Mouse (Mus musculus) midbrain, embryonic 12.5 days (tissue): ENCODE measurements at regions not wholly inside any gene's neighbourhood (a gene's known extent, or its start where the extent isn't known, plus 50 kb on each side); places are given as distances from the start of the nearest gene placed in this dataset.

Experiments
- ATAC-seq: fragments of 200-750 bp; cut with Nextera tagmentation; 2 replicates; pipeline ENCODE4 v1.8.0; 2017; ENCODE audit warnings: low read depth, moderate TSS enrichment, moderate library complexity; ENCODE audit not compliant: low FRiP score
- H3K27ac ChIP-seq: fragments of 300-500 bp; sonication (generic); replicated peaks from 2 replicates; pipeline ENCODE4 v1.5.1; 2016; ENCODE audit warnings: mild to moderate bottlenecking
- H3K27me3 ChIP-seq: fragments of 300-500 bp; sonication (generic); 2 replicates; pipeline ENCODE4 v1.6.1; 2016; ENCODE audit warnings: mild to moderate bottlenecking
- H3K36me3 ChIP-seq: fragments of 300-500 bp; sonication (generic); 2 replicates; pipeline ENCODE4 v1.6.1; 2016
- H3K4me1 ChIP-seq: fragments of 300-500 bp; sonication (generic); 2 replicates; pipeline ENCODE4 v1.6.1; 2016
- H3K4me2 ChIP-seq: fragments of 300-500 bp; sonication (generic); replicated peaks from 2 replicates; pipeline ENCODE4 v1.6.1; 2016; ENCODE audit warnings: mild to moderate bottlenecking, moderate library complexity
- H3K4me3 ChIP-seq: fragments of 300-500 bp; sonication (generic); 2 replicates; pipeline ENCODE4 v1.5.1; 2016; ENCODE audit warnings: mild to moderate bottlenecking
- H3K9ac ChIP-seq: fragments of 300-500 bp; sonication (generic); replicated peaks from 2 replicates; pipeline ENCODE4 v1.6.1; 2016; ENCODE audit warnings: mild to moderate bottlenecking, moderate library complexity
- H3K9me3 ChIP-seq: fragments of 300-500 bp; sonication (generic); 2 replicates; pipeline ENCODE4 v1.6.1; 2016; ENCODE audit warnings: mild to moderate bottlenecking
- WGBS: fragments of 180-500 bp; shearing (Covaris S2); methylation state at CpG from one replicate; pipeline ENCODE4 v1.1.7; 2016; 5-methylcytosine and 5-hydroxymethylcytosine counted together

GRCm38 (mm10) chr16:76447033-76447432 is 73.4 kb upstream of the Nrip1 start:
- H3K27me3 ChIP-seq, result 0 out of 2 replicates have a peak, but pooled peaks cover 7% of the 10 kb centered on the region
- H3K4me3 ChIP-seq, result no peak overlapping the region
- no peak for ATAC-seq
- no peaks in the 10 kb centered on the region for H3K4me1 ChIP-seq
- 62% methylated on average over 3 of the region's 3 CpGs for WGBS
- peaks cover 3% of the 10 kb centered on the region; the same call in 1 of the 2 replicates for H3K9me3 ChIP-seq
- no peak overlapping the region for H3K27ac ChIP-seq
- no peaks in the 10 kb centered on the region for H3K36me3 ChIP-seq
- H3K4me2 ChIP-seq, result no peak overlapping the region
- H3K9ac ChIP-seq, result no peak overlapping the region

DNA sequence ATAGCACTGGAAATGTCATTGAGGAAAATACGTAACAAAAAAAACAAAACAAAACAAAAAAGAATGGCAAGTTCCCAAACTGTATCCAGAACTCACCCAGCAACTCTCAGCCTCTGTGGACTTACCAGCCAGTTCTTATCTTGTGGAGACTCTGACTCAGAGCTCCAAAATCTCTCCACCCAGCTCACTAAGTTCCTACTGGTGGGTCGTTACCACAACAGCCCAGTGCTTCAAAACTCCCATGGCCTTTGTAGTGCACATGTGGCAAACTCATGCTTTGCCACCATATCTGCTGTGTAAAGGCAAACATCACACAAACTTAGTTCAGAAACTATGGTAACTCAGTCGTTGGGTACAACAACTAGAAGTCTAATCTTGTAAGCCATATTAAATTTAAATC is 71.0 kb upstream of the Nrip1 start:
- Histone ChIP-seq H3K27me3 (no peaks in the 10 kb centered on the region), H3K4me1 (no peaks in the 10 kb centered on the region), H3K9ac (no peak overlapping the region), H3K36me3 (no peaks in the 10 kb centered on the region), H3K4me3 (no peak overlapping the region), H3K27ac (no peak overlapping the region), H3K9me3 (no peaks in the 10 kb centered on the region), H3K4me2 (no peak overlapping the region)
- WGBS, result 82% methylated on average over 3 of the region's 3 CpGs
- ATAC-seq, result no peak

- Histone ChIP-seq H3K27ac (no peak overlapping the region), H3K4me3 (no peak overlapping the region), H3K4me1 (no peaks in the 10 kb centered on the region), H3K9me3 (no peaks in the 10 kb centered on the region), H3K9ac (no peak overlapping the region), H3K27me3 (no peaks in the 10 kb centered on the region), H3K36me3 (no peaks in the 10 kb centered on the region), H3K4me2 (no peak overlapping the region)
- WGBS, result 88% methylated on average over 2 of the region's 2 CpGs
- ATAC-seq, result no peak
Measured at GRCm38 (mm10) chr16:76442635-76443034, 69.0 kb upstream of the Nrip1 start.

DNA sequence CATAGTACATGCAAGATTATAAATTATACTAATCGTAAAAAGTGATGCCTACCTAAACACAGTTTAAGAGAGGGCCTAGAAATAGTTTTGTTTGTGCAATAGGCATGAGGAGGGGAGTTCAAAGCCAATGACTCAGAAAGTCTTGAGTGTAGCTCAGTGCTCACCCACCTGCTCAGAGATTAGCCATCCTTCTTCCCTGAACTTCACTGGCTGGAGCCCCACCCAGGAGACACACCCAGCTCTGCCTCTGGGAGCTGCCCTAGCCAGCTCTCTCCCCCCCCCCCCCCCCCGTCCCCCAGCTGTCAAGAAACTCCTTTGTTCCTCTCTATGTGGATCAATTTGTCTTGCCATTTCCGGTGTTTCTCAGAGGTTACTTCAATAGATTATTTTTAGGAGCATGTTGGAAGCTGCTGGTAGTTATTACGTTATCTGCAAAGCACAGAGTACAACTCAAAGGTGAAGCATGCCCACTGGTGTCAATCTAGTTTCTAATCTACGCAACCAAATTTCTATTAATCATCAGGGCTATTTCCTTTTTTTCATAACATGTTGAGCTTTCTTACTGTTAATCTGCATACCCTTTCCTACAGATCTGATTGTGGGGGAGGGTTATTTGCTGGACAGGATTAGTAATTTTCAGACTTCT is 68.3 kb upstream of the Nrip1 start:
- Histone ChIP-seq H3K36me3 (no peaks in the 10 kb centered on the region), H3K4me2 (no peak overlapping the region), H3K9ac (no peak overlapping the region), H3K4me3 (no peak overlapping the region), H3K27me3 (no peaks in the 10 kb centered on the region), H3K9me3 (no peaks in the 10 kb centered on the region), H3K27ac (no peak overlapping the region), H3K4me1 (no peaks in the 10 kb centered on the region)
- no peak for ATAC-seq
- 62% methylated on average over 5 of the region's 5 CpGs for WGBS

DNA sequence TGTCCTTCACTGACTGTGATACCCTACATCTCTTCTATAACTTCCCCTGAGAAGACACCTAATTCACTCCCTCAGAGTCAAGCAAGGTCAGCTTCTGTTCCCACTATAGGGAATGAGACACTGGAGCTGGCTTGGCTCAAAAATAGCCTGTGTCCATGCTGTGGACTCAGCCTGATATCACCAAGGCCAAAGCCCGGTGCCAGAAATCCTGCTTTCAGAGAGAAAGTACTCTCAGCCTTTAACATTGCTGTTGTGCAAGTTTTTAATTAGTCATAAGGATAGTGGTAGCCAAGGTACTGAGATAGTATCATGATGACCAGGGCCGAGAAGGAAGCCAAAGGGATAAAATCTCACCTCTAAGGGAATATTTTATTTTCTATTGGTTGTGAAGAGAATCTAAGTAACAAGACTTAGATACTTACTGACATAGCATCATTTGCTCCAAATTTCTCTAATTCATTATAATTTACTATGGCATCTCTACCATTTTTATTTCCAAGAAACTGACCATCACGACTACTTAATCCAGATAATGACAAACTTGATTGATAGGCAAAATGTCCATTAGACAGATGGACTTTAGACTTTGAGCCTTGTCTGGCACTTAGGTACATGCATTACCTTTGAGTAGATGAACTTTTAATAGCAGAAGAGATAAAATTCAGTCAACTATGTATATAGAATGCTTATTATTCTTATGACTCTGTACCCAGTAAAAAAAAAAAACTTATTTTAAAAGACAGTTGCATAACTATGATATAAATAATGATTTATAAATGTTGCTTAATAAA is 64.7 kb upstream of the Nrip1 start:
- ATAC-seq, result no peak
- Histone ChIP-seq H3K36me3 (no peaks in the 10 kb centered on the region), H3K9ac (no peak overlapping the region), H3K27me3 (no peaks in the 10 kb centered on the region), H3K4me2 (no peak overlapping the region), H3K4me1 (no peaks in the 10 kb centered on the region), H3K9me3 (no peaks in the 10 kb centered on the region), H3K4me3 (no peak overlapping the region), H3K27ac (no peak overlapping the region)
- 95% methylated on average over 3 of the region's 3 CpGs for WGBS

GRCm38 (mm10) chr16:76436290-76436689 is 62.7 kb upstream of the Nrip1 start:
- no peak for ATAC-seq
- H3K4me2 ChIP-seq, result no peak overlapping the region
- H3K4me3 ChIP-seq, result no peak overlapping the region
- H3K36me3 ChIP-seq, result no peaks in the 10 kb centered on the region
- H3K9me3 ChIP-seq, result no peaks in the 10 kb centered on the region
- H3K27ac ChIP-seq, result no peak overlapping the region
- 89% methylated on average over 6 of the region's 6 CpGs for WGBS
- H3K4me1 ChIP-seq, result no peaks in the 10 kb centered on the region
- no peaks in the 10 kb centered on the region for H3K27me3 ChIP-seq
- H3K9ac ChIP-seq, result no peak overlapping the region

DNA sequence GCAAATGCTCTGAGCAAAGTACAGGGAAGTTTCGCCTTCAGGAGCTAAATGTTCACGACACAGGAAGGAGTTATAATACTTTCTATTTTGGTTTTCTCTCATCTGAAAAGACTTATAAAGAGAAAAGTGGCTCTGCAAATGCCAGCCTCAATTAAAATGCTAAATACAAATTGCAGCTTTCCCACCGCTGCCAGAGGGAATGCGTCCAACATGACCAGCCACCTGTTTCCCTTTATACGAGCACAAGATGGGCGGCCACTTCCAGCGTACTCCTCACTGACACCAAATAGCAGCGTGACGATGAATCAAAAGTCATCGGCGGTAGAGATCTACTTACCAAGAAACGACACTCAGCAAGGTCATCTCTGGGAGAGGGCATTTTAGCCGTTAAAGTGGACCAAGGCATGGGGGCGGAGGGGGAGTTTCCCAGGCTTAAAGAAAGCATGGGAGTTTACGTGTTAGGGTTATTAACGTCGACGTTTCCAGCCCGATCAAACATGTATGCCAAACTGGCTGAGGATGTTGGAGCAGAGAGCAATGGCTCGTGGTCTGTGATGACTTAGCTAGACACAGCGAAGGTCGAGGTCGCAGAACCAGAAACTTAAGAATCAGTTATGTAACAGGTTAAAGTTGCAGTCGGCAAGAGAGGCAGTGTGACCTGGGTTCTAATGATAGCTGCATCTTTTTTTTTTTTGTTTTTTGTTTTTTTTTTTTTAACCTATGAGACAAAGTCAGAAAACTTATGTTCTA is 59.6 kb upstream of the Nrip1 start:
- Histone ChIP-seq H3K9me3 (no peaks in the 10 kb centered on the region), H3K4me1 (no peaks in the 10 kb centered on the region), H3K27me3 (no peaks in the 10 kb centered on the region), H3K4me2 (no peak overlapping the region), H3K27ac (no peak overlapping the region), H3K36me3 (no peaks in the 10 kb centered on the region), H3K9ac (no peak overlapping the region), H3K4me3 (no peak overlapping the region)
- no peak for ATAC-seq
- WGBS, result 92% methylated on average over 24 of the region's 24 CpGs

- Histone ChIP-seq H3K4me2 (no peak overlapping the region), H3K27me3 (no peaks in the 10 kb centered on the region), H3K4me1 (no peaks in the 10 kb centered on the region), H3K9ac (no peak overlapping the region), H3K9me3 (no peaks in the 10 kb centered on the region), H3K36me3 (no peaks in the 10 kb centered on the region), H3K27ac (no peak overlapping the region), H3K4me3 (no peak overlapping the region)
- no peak for ATAC-seq
- WGBS, result 88% methylated on average over 9 of the region's 9 CpGs
Measured at GRCm38 (mm10) chr16:76432304-76432703, 58.7 kb upstream of the Nrip1 start.

- no peaks in the 10 kb centered on the region for H3K9me3 ChIP-seq
- no peaks in the 10 kb centered on the region for H3K36me3 ChIP-seq
- no peak overlapping the region for H3K9ac ChIP-seq
- no peak overlapping the region for H3K27ac ChIP-seq
- 97% methylated on average over 3 of the region's 3 CpGs for WGBS
- no peak overlapping the region for H3K4me3 ChIP-seq
- H3K4me2 ChIP-seq, result no peak overlapping the region
- no peaks in the 10 kb centered on the region for H3K27me3 ChIP-seq
- no peak for ATAC-seq
- no peaks in the 10 kb centered on the region for H3K4me1 ChIP-seq
Measured at GRCm38 (mm10) chr16:76429156-76429555, 55.5 kb upstream of the Nrip1 start.

DNA sequence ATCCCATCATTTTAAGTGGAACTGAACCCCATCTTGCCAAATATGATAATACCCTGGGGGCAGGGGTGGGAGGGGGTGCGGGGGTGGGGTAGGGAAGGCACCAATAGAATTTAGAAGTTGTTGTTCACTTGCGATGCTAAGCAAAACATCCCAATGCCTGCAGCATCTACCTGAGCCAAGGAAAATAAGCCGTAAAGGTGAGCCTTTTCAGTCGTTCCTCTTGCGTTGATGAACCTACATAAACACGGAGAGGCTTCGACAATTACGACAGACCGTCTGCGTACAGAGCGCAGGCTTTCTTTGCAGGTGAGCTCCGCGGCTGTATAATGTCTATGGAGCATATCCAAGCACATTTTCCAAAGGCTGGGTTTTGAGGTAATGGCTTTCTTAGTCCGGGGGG is 50.3 kb upstream of the Nrip1 start:
- H3K27ac ChIP-seq, result no peak overlapping the region
- no peak for ATAC-seq
- WGBS, result 91% methylated on average over 14 of the region's 14 CpGs
- no peaks in the 10 kb centered on the region for H3K9me3 ChIP-seq
- H3K4me2 ChIP-seq, result no peak overlapping the region
- H3K9ac ChIP-seq, result no peak overlapping the region
- H3K27me3 ChIP-seq, result no peaks in the 10 kb centered on the region
- H3K4me1 ChIP-seq, result no peaks in the 10 kb centered on the region
- no peaks in the 10 kb centered on the region for H3K36me3 ChIP-seq
- H3K4me3 ChIP-seq, result no peak overlapping the region
